Mouse (Mus musculus) lung, adult 2 months (tissue): ENCODE measurements around the gene Pde4dip. TPM values are rescaled to one million over a fixed set of nuclear protein-coding genes. Genes with fewer than 3 reads are reported as not detected.

ENCODE experiments used
- DNase-seq: peaks from one replicate; pipeline ENCODE4 v3.0.0; 2022
- H3K4me1 ChIP-seq: fragments of 200-500 bp; 2 replicates; pipeline ENCODE4 v1.6.1; 2011; ENCODE audit warnings: low read length; ENCODE audit not compliant: control insufficient read depth, insufficient read depth
- H3K4me3 ChIP-seq: fragments of 200-500 bp; replicated peaks from 2 replicates; pipeline ENCODE3; 2011; ENCODE audit warnings: low read depth, mild to moderate bottlenecking, control low read depth, low read length; ENCODE audit errors: extremely low read depth
- CTCF ChIP-seq: fragments of 200-500 bp; IDR thresholded peaks from 2 replicates; pipeline ENCODE4 v1.5.1; 2011; ENCODE audit warnings: mild to moderate bottlenecking, low read length, control low read depth; ENCODE audit not compliant: insufficient read depth
- POLR2A ChIP-seq: fragments of 200-500 bp; IDR thresholded peaks from 2 replicates; pipeline ENCODE4 v1.6.1; 2011; ENCODE audit warnings: low read depth, mild to moderate bottlenecking, control low read depth, low read length, borderline replicate concordance; ENCODE audit errors: extremely low read depth
- WGBS: fragments of 180-500 bp; shearing (Covaris S2); methylation state at CpG from one replicate; pipeline ENCODE4 v1.1.7; 2018; 5-methylcytosine and 5-hydroxymethylcytosine counted together
- polyA plus RNA-seq: library from polyadenylated mRNA; depleted of rRNA; stranded (reverse); fragments of >200 nt; gene quantifications from 2 replicates; pipeline ENCODE4 v1.2.3, GENCODE M21; 2012

The Pde4dip gene
- polyA plus RNA-seq, 1 experiment: 68.2 TPM

DNA sequence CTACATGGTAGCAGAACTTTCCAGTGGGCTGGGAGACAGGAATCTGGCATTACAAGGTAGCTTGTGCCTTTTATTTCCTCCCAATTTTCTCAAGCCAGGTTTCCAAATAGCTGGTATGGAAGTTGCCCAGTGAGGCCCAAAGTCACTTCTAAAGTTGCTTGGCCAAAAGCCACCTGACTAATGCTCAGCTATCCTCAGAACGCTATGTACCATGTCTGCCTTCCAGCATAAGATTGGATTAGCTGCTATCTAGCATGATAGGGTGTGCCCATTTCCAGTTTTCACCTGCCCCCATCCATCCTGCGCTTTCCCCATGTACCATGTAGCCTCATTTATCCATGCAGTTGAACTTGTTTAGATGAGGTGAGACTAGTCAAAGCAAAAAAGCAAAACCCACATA, 78.2 kb downstream of the Pde4dip start:
- H3K4me3 ChIP-seq: no peak overlapping the region
- H3K4me1 ChIP-seq: no peaks in the 10 kb centered on the region
- TF ChIP-seq CTCF: no peak
- TF ChIP-seq POLR2A: no peak
- DNase-seq: no peak
- WGBS: 90% methylated on average over 2 of the region's 2 CpGs

GRCm38 (mm10) chr3:97805559-97805958, 82.9 kb downstream of the Pde4dip start:
- no peak for DNase-seq
- no peak overlapping the region for H3K4me3 ChIP-seq
- no peaks in the 10 kb centered on the region; the same call in 1 of the 2 replicates for H3K4me1 ChIP-seq
- WGBS: 84% methylated on average over 2 of the region's 2 CpGs
- TF ChIP-seq POLR2A: no peak
- TF ChIP-seq CTCF: no peak

GRCm38 (mm10) chr3:97803675-97804074, 84.8 kb downstream of the Pde4dip start:
- no peak overlapping the region for H3K4me3 ChIP-seq
- 56% methylated on average over 3 of the region's 3 CpGs for WGBS
- no peak for DNase-seq
- no peaks in the 10 kb centered on the region; the same call in 1 of the 2 replicates for H3K4me1 ChIP-seq
- TF ChIP-seq CTCF (no peak), POLR2A (no peak)

- 90% methylated on average over 2 of the region's 2 CpGs for WGBS
- Histone ChIP-seq H3K4me3 (no peak overlapping the region), H3K4me1 (no peaks in the 10 kb centered on the region; the same call in 1 of the 2 replicates)
- no peak for TF ChIP-seq POLR2A
- no peak for TF ChIP-seq CTCF
- DNase-seq: no peak
Observed at GRCm38 (mm10) chr3:97802927-97803326, 85.6 kb downstream of the Pde4dip start.

- H3K4me3 ChIP-seq: no peak overlapping the region
- WGBS: 74% methylated on average over 5 of the region's 5 CpGs
- no peak for DNase-seq
- no peak for TF ChIP-seq POLR2A
- no peak for TF ChIP-seq CTCF
- H3K4me1 ChIP-seq: no peaks in the 10 kb centered on the region; the same call in 1 of the 2 replicates
Observed at GRCm38 (mm10) chr3:97802297-97802696, 86.2 kb downstream of the Pde4dip start.

GRCm38 (mm10) chr3:97801178-97801699, 87.3 kb downstream of the Pde4dip start:
- TF ChIP-seq CTCF (no peak), POLR2A (no peak)
- H3K4me3 ChIP-seq: no peak overlapping the region
- 80% methylated on average over 3 of the region's 3 CpGs for WGBS
- no peak for DNase-seq
- no peaks in the 10 kb centered on the region; the same call in 1 of the 2 replicates for H3K4me1 ChIP-seq

- no peak for DNase-seq
- no peak overlapping the region for H3K4me3 ChIP-seq
- TF ChIP-seq POLR2A: no peak
- no peak for TF ChIP-seq CTCF
- 71% methylated on average over 5 of the region's 5 CpGs for WGBS
- no peaks in the 10 kb centered on the region; the same call in 1 of the 2 replicates for H3K4me1 ChIP-seq
Observed at GRCm38 (mm10) chr3:97800657-97801056, 87.8 kb downstream of the Pde4dip start.

DNA sequence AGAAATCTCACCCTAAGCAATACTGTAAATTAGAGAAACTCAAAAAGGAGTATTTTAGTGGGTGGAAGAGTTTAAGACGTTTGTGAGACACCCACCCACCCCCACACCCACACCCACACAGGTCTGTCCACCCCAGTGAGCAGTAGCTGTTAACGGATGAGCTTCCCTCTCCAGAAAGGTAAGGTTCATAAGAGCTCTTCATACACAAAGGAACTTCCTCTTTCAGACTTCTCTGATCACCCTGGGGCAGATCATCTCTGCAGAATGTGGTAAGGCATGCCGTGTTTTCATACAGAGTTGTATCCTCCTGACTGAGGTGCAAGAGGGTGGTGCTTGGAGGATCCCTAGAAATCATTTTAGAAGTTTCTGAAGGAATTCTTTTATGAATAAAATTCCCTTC, 88.5 kb downstream of the Pde4dip start:
- H3K4me3 ChIP-seq: no peak overlapping the region
- TF ChIP-seq POLR2A (no peak), CTCF (no peak)
- 43% methylated on average over 3 of the region's 3 CpGs for WGBS
- H3K4me1 ChIP-seq: no peaks in the 10 kb centered on the region; the same call in 1 of the 2 replicates
- DNase-seq: no peak

DNA sequence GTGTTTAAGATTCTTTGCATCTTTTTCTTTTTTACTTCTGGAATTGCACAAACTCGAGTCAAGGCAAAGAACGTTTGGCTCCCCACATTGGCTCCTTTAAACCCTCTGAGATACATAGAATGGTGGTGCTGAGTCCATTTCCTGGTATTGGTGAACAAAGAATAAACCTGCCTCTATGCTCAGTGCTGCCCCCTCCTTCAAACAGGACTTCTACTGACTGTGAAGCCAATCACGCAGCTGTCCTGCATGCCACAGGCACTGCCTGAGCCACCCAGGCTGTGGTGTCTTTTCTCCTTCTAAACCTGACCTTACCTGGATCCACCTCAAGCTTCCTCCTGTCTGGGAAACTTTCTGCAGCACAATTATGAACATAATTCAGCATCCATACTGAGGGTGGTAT, 89.2 kb downstream of the Pde4dip start:
- no peak for DNase-seq
- WGBS: 53% methylated on average over 3 of the region's 3 CpGs
- TF ChIP-seq CTCF (no peak), POLR2A (no peak)
- Histone ChIP-seq H3K4me3 (no peak overlapping the region), H3K4me1 (no peaks in the 10 kb centered on the region; the same call in 1 of the 2 replicates)

DNA sequence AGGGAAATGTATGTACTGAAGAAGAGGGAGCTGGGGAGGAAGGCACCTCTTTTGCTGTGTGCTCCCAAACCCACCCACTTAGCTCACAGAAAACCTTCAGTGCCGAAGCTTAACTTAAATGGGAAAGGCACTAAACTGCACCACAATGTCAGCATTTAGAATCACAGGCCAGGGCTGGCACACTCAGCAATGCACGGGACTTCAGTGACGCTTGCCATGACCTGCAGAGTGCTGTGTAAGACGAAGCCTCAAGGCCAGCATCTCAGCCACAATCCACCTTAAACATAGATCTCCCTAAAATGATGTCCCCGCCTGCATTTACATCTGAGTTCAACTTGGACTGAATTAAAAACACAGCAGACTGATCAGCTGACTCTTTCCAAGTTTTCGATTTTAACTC, 91.1 kb downstream of the Pde4dip start:
- no peak for DNase-seq
- no peak overlapping the region for H3K4me3 ChIP-seq
- WGBS: 78% methylated on average over 6 of the region's 6 CpGs
- TF ChIP-seq POLR2A (no peak), CTCF (no peak)
- H3K4me1 ChIP-seq: no peaks in the 10 kb centered on the region

- 61% methylated on average over 8 of the region's 8 CpGs for WGBS
- no peaks in the 10 kb centered on the region for H3K4me1 ChIP-seq
- no peak for TF ChIP-seq CTCF
- no peak for TF ChIP-seq POLR2A
- DNase-seq: no peak
- H3K4me3 ChIP-seq: no peak overlapping the region
Observed at GRCm38 (mm10) chr3:97793995-97794394, 94.5 kb downstream of the Pde4dip start.
